Mouse (Mus musculus) activated CD4-positive, CD25-positive, alpha-beta regulatory T cell, adult 4 months (primary cell): ENCODE results near the gene Smad3. TPM values are rescaled to one million over a fixed set of nuclear protein-coding genes. Genes with fewer than 3 reads are reported as not detected.

ENCODE experiments used
- ATAC-seq: one replicate; pipeline ENCODE4 v1.8.0; 2017
- polyA plus RNA-seq, 2 experiments: library from polyadenylated mRNA; unstranded; fragments of 100-300 nt; shearing (Covaris generic); gene quantifications; one replicate each; pipeline ENCODE4 v1.2.1; 2017

Smad3 gene
- polyA plus RNA-seq, 2 experiments from 2014 or later: 15.0 to 16.8 TPM

- ATAC-seq: no peak
Observed at GRCm38 (mm10) chr9:63772452-63772851, 14.7 kb upstream of the Smad3 start.

DNA sequence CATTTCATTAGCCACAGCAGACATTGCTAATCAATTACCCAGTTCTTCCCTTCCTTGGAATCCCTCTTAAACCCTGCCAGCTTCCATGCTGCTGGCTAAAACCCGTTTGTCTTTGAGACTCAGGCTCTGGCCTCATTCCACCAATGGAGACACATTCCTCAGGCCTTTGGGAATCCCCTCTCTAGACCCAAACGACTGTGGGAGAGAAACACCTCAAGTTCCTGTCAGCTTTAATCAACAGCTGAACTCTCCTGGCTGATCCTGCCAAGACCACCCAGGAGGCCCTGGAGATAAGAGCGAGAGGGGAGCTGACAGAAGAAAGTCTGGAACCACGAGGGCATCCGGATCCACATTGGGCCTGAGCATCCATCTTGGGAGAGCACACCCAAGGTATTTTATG lies 13.9 kb upstream of the Smad3 start:
- ATAC-seq: no peak

DNA sequence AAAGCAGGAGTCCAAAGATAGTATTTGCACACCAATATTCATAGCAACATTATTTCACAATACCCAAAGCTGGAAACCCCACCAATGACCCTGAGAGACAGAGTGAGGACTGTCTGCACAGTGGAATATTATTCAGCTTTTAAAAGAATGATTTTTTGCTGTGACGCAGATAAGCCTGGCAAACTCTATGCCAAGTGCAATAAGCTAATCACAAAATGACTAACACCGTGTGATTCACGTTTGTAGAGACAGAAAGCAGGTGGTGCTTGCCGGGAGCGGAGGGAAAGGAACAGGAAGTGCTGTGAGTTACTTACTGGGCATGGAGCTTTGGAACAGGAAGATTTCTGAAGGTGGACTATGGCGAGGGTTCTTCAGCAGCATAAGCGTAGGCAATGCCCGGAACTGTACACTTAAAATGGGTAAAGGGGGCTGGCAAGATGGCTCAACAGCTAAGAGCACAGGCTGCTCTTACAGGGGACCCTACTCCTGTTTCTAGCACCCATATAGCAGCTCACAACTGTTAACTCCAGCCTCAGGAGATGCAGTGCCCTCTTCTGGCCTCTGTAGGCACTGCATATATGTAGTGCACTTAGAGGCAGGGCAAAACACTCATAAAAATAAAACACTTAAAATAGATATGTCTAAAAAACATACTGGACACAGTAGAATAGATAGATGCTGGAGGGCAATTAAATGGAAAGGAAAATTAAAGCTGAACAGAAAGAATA lies 3.7 kb upstream of the Smad3 start:
- ATAC-seq: no peak

- no peak for ATAC-seq
Observed at GRCm38 (mm10) chr9:63760783-63761182, 3.0 kb upstream of the Smad3 start.

DNA sequence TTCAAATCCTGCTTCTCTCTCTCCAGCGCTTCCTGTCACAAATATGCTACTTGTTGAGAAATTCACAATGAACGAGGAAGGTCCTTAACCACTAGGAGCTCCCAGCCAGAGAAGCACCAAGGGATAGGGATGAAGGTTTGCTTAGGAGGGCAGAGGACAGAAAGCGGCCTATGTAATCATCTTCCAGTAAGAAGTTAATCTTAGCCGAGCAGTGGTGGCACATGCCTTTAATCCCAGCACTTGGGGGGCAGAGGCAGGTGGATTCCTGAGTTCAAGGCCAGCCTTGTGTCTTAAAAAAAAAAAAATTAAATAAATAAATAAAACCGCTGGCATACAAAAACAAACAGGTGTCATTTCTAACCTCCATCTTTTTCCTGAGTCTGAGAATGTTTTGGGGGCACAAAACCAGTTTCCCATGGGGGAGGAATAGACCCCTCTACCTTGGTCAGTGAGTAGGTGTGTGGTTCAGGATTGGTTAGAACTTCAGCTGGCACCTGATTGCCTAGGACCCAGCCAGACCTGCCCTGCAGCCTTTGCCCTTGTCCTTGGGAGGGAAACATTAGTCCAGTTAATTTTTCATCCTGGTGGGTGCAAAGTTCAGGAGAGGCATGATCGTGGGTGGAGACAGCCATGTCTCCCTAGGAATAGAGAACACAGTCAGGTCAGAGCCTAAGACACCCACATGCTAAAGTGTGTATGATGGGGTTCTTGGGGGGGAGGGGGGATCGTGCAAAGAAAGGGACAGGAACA lies 2.4 kb upstream of the Smad3 start:
- no peak for ATAC-seq

DNA sequence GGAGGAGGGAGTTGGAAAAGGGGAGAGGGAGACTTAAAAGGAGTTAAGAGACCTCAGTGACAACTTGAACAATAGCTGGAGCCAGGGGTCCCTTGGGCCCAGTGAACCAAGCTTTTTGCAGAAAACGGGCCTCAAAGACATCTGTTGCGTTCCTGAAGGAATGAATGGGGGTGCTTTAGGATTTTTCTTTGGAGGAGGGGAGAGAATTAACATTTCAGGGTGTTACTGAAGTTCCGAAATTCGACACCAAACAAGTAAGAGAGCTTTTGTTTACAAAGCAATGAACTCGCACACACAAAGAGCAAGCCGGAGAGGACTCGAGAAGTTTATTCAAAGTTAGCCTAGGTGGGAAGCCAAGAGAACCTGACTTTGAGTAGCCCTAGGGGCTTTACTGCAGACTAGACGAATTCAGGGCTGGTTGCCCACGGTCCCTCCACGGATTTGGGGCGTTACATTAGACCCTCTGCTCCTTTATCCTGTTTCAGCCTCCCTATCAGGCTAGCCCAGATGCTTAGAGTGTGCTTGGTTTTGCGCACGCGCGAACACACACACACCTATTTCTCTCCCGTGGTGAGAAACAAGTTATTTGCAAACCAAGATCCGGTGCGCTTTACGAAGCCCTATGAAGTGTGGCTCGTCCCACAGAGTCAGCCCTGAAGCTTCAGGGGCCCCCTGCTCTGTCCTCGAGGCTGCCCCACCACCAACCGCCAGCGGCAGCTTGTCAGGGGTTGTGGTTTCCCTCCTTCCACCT lies 1.0 kb upstream of the Smad3 start:
- ATAC-seq: peak; percentile 51

GRCm38 (mm10) chr9:63757462-63757772 lies 377 bp downstream of the Smad3 start:
- ATAC-seq: no peak

DNA sequence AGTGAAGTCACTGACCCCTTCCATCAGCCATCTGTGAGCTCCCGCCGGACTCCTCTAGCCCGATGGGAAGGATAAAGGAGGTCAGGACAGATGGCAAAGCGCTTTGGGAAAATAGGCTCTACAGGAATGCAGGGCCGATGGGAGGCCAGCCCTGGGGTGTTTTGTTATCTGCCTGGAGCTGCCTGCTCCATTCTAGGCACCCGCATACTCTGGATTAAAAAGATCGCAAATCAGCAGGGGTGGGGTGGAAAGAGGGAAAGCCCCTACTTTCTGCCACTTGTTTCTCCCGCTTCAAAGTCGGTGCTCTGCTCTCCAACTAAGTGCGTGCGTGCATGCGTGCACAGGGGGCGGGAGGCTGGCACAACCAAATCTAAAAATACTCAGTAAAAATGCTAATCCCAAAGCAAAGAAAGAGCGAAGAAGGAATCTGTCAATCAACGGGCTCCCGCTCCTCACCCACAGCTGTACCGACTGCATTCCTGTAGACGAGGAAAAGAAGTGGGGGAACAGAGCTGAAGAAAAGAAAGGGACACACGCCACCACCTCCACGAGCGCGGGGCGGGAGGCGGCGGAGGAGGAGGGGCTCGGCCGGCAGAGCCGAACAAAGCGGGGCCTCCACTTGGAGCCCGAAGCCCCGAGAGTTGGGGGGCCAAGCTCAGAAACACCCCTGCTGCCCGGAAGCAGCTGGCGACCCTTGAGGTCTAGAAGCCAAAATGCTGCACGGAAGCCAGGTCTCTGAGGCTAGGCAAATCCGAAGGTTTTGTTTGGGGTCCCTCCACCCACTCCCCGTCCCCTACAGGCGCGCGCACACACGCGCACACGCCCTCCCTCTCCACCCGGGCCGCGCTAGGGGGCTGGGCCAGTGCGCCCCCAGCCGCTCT lies 973 bp downstream of the Smad3 start:
- peak; percentile 21 for ATAC-seq

- no peak for ATAC-seq
Observed at GRCm38 (mm10) chr9:63755671-63756543, 1.9 kb downstream of the Smad3 start.

- no peak for ATAC-seq
Observed at GRCm38 (mm10) chr9:63754556-63755510, 3.0 kb downstream of the Smad3 start.

DNA sequence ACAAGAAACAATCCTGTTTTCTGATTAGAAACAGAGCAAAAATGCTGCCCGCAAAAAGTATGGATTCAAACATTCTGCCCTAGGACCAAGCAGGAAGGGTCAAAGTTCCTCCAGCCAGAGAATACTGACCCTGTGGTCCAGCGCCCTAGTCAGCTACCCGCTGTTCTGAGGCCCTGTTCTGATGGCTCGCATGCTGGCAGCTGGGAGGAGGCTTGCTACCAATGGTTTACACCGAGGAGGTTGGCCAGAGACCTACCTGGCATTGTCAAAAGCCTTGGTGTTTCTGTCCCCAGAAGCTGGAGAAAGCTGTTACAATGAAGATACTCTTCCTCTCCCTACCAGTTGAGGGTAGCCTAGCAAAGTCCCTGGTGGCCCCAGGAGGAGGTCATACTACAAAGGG lies 3.8 kb downstream of the Smad3 start:
- no peak for ATAC-seq

DNA sequence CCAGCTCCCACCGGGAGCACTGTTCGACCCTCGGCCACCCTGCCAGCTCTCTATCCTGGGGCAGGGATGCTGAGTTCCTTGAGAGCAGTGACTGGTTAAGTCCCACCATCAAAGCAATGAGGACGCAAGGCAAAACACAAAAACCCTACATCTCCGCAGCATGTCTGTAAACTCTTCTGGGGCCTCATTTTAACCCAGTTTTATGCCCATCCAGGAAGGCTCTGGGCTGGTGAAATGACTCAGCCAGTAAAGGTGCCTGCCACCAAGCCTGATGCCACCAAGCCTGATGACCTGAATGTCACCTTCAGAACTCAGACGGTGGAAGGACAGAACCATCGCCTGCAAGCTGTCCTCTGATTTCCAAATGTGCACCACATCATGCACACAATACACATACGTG lies 4.4 kb downstream of the Smad3 start:
- ATAC-seq: no peak

- no peak for ATAC-seq
Observed at GRCm38 (mm10) chr9:63752576-63752975, 5.2 kb downstream of the Smad3 start.

DNA sequence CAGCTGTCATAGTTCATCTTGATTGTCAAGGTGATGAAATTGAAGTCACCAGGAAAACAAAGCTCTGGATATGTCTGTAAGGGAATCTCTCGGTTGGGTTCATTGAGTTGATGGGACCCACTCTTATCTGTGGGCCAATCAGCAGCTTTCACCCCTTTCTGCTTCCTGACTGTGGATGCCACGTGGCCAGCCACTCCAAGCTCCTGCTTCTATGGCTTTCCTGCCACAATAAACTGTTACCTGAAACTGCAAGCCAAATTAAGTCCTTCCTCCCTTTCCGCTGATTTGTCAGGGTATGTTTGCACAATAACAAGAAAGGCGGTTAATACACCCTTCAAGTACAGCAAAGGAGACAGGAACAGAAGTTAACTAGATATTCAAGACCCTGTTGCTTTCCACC lies 6.5 kb downstream of the Smad3 start:
- no peak for ATAC-seq

- ATAC-seq: no peak
Observed at GRCm38 (mm10) chr9:63750360-63750974, 7.3 kb downstream of the Smad3 start.

DNA sequence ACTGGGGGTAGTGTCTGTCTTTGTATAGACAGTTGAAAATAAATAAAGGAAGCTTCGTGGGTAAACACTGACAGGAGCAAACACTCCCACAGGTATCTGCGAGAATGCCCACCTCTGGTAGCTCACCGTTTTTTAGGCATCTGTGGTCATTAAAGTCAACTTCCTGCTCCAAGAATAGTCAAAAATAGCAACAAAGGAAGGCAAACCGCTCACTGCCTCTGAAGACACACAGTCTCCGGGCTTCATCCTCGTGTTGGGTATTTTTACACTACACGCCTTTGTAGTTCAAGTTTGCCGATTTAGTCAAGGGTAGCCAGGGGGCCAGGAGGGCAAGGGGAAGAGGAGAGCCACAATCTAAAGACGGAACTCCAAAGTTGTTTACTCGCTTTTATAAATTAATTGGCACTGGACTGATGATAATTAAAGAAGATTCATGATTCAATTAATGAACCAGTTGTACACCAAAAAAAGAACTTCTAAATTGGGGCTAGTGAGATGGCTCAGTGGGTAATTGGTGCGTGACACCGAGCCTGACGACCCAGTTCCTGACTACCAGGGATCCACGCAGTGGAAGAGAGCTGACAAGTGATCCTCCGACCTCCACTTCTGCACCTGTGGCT lies 8.4 kb downstream of the Smad3 start:
- ATAC-seq: peak; percentile 19

GRCm38 (mm10) chr9:63747645-63748295 lies 10.0 kb downstream of the Smad3 start:
- no peak for ATAC-seq

DNA sequence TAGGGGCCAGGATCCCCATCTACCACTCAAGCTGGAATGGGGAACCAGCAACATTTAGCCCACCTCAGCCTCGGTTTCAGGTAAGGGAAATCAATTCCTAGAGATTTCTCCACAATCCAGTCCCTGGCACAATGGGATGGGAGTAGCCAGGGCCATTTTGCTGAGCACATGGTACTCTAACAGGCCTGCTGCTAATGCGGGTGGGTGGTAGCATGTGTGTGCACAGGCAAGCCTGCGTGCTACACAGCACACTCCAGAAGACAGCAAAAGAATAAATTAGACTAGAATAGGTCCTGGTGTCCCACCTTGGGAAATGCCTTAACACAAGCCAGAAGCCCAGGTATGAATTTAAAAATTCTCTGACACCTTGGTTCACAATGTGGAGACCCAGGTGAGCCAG lies 10.8 kb downstream of the Smad3 start:
- ATAC-seq: no peak
